Mouse (Mus musculus) liver, postnatal 0 days (tissue): ENCODE data around the gene Gm20388.

ENCODE experiments used
- CTCF ChIP-seq: sonication (generic); IDR thresholded peaks from 2 replicates; pipeline ENCODE4 v1.5.1; 2016; ENCODE audit warnings: antibody characterized with exemption, low read depth
- EP300 ChIP-seq: IDR thresholded peaks from 2 replicates; pipeline ENCODE4 v1.6.1; 2016; ENCODE audit warnings: antibody characterized with exemption, low read depth, mild to moderate bottlenecking

DNA sequence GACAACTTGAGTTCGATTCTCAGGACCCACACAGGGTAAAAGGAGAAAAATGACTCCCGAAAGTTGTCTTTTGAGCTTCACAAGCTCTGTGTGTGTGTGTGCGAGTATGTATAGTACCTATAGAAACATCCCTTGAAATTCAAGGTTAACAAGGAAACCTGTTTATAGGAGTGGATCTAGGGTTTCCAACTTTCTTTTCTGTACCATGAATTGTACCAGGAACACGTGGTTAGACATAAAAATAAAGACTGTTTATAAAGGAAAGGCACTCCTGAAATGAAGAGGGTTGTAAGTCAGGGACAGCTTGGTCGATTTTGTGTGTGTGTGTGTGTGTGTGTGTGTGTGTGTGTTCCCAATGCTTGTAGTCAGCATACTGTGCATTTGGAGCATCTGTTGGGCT is 1198.0 kb downstream of the Gm20388 start:
- TF ChIP-seq EP300 (no peak), CTCF (no peak)
